Mouse (Mus musculus) embryo, embryonic 11 days (tissue): ENCODE measurements around the gene Chrm3.
A peak's percentile ranks its signal among the peaks of the same experiment; 100 is the strongest.

Experiments used
- DNase-seq: peaks from one replicate; pipeline ENCODE4 v3.0.0-alpha.2; 2015

The Chrm3 gene

DNA sequence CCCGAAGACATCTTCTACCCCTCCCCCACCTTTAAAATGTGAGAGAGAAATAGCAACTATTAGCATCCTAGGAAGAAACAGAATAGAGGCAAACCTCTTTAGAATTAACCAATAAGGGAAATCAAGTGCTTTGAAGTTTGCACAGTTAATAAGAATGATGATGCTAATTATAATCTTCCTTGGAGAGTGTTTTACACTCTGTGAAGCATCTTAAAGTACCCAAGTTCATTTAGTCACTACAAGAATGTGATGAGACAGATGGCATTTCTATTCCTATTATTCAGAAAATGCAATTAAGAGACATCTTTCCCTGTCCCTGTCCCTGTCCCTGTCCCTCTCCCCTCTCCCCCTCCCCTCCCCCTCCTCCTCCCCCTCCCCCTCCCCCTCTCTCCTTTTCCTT, 382.9 kb downstream of the Chrm3 start:
- no peak for DNase-seq

DNA sequence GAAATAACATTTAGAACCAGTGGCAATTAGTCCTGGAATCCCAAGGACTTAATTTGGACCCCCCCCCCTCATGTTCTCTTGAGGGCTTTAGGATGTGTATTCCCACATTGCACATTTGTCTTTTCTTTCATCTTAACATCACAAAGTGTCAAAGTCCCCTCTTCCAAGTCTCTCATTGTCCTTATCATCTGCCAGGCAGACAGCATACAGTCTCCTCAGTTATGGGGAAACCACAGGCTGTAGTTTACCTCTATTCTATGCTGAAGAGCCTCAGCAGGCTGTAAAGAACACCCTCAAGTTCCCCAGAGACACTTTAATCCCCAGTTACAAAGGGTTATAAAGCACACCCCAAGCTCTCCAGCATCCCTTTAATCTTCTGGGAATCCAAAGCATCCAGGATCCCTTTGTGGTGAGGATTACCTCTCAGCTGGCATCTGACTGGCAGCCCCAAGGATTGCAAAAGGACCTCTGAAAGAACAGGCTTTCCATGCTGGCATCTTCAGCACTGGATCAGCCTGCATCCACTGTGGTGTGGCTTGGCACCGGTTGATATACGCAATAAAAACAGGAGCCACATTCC, 386.8 kb downstream of the Chrm3 start:
- DNase-seq = no peak

DNA sequence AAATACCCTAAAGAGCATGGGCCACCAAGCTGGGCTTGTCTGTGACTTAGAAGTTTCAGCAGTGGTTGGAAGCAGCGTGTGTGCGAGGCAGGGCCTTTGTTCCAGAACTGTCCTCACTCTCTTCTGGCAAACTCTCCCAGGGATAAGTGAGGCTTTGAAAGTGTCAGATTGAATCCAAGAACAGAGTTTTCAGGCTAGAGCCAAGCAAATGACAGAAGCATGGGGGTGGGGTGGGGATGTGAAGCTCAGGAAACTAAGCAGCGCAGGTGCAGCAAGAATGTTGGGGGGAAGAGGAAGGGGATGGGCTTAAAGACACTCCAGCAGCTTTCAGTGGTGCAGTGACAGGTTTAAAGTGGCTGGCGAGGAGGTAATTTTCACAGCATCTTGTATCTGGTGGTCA, 388.8 kb downstream of the Chrm3 start:
- no peak for DNase-seq

DNA sequence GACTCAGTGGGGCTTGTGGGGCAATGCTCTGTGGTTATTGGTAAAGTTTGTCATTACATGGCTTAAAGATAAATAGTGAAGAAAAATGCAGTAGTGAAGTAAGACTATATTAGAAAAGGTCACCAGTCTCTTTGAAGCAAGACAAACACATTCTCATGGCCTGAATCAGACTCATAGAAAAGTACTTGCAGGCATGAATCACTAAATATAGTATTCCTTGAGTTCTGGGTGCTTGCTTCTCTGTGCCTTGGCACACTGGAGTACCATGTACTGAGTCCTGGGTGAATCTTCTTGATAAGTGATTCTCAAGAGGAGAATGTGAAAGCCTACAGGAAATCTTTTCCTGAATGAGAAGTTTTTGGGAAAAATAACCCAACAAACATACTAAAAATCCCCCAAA, 408.0 kb downstream of the Chrm3 start:
- DNase-seq = no peak

DNA sequence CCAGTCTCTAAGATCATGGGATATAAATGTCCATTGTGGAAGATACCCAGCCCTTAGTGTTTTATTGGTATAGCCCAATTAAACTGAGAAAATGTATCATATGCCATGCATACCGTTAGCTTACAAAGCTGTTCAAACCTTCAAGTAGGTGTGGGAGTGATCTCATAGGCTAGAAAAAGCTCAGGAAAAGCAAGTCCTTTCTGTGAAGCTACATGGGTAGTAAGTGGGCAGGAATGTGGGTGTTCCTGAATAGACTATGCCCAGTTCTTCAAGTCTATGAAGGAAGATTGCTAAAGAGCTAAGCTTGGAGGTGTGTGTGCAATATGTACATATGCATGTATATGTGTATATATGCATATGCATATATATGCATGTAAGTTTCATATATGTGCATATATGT, 409.3 kb downstream of the Chrm3 start:
- DNase-seq = no peak

DNA sequence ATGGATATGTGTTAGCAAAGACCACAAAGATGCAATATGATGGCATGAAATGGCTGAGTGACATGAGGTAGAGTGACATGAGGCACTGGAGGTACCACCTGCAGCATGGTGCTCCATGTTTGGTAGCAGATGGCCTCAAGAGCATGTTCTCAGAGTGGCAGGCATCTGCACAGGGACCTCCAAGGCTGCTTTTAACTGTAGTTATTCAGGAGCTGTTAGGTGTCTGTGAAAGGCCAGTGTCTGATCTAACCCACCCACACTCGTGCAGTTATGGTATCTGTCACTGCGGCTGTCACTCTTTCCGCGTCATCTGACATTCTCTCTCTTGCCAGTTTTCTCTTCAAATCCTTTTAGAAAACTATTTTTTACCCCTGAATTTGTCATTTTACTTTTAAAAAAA, 411.6 kb downstream of the Chrm3 start:
- DNase-seq = no peak

DNA sequence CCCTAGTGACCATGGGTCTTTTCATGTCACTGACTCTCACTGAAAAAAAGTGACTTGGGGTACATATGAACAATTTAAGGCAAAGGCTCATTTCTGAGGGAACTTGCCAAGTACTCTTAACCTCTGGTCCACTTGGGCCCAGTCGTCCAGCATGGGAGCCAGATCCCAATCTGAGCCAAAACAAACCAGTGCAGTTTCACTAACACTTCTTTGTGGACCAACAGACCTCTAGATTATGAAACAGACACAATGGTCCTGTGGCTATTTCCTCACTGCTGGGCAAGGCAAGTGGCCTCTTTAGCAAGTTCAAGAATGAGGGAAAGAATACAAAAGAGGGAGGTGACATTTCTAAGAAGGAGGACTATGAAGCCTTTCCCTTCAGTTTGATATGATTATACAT, 420.5 kb downstream of the Chrm3 start:
- DNase-seq = no peak

DNA sequence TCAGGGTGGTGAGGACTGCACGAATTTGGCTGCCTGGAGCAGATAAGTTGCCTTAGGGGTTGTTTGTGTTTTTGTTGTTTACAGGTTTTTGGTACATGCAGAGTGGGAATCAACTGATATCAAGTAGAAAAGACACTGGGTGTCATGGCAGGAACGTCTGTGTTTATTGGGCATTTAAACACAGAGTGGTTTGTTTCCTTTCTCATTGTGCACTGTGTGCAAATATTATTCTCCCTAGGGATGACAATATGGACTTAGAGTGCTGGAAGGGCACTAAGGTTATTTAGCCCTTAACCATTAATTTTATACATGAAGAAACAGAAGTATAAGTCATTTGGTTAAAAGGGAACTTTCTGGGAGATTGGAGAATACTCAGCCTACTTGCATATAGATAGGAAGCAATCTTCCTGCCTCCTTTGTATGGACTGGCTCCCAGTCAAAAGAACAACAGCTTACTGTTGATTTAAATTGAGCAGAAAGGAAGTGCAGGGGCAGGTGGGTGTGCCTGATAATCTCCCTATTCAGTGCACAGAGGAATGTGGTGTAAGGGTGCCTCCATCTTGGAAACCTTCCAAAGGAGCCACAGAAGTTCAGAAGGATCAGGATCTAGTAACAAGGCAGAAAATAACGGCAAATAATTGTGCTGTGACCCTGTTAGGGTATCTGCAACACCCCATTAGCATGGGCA, 421.7 kb downstream of the Chrm3 start:
- DNase-seq = no peak

DNA sequence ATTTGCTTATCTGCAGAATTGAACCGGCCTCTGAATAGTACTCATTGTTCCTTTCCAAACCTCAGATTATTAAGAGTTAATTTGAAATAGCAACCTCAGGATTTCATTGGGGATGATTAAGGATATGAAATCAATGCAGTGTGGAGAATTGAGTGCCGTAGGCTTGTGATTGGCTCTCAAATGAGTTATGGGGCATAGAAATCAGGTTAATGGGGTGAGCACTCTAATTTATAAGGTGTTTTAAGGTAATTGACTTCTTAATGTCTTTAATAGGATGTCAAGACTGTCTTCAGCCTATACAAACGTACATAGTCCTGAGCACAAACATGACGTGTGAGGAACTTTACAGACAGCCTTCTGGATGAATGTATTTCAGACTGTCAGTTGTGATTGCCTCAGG, 427.9 kb downstream of the Chrm3 start:
- no peak for DNase-seq

DNA sequence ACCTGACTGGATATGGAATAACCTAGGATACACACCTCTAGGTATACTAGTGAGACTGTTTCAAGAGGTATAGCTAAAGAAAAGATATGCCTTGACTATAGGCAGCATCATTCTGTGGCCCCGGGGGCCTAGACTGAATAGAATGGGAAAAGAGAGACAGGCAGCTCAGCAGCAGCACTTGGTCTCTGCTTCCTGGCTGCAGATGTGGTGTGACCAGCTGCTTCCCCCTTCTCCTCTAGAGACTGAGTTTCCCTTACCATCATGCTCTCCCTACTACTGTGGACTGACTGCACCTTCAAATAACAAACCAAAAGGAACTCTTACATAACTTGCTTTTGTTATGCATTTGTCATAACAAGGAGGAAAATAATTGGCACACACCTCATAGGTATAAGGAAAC, 430.0 kb downstream of the Chrm3 start:
- no peak for DNase-seq

DNA sequence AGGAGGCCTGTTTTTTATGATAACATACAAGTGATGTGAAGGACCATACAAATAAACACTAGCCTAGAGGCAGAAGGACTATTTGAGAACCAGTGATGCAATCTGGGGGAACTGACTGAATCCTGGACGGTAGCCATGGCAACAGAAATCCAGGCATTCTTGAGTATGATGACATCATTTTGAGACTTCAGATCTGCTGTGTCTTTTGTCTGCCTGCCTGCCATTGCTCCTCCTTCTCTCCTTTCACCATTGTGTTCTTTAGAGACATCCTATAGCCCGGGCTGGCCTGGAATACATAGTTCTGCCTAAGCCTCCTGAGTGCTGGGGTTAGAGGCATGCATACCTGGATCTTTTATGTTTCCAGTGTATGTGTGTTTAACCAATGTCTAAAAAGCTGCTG, 430.7 kb downstream of the Chrm3 start:
- peak; percentile 54 for DNase-seq

DNA sequence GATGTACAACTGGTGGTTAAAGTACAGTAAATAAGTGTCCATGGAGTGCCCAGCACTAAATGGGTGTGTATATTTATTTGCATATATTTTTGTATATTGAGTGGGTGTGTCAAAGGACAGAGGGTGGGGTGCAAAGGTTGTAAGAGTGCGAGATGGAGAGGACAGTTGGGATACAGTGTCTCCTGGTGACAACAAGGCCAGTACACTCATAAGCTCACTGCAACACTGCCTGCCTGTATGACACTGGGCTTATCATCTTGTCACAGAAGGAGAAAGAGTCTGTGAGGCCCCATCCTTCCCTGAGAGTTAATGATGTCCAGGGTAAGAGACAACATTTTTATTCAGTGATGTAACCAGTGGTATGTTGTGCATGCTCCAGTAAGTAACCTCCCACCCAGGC, 439.5 kb downstream of the Chrm3 start:
- DNase-seq = no peak

DNA sequence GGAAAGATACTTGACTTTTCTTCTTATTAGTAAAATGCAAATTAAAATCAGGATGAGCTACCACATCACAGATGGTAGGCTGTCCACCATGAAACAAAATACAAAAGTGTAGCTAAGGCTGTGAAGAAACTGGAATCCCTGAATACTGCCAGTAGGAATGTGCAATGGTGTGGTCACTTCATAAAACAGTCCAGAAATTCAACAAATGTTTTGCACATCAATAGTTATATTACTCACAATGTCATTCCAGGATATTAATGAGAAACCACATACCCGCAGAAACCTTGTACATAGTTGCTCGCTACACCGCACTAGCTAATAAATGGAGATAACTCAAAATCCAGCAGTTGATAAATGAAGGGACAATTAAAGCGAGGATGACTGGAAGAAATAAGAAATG, 447.9 kb downstream of the Chrm3 start:
- no peak for DNase-seq

DNA sequence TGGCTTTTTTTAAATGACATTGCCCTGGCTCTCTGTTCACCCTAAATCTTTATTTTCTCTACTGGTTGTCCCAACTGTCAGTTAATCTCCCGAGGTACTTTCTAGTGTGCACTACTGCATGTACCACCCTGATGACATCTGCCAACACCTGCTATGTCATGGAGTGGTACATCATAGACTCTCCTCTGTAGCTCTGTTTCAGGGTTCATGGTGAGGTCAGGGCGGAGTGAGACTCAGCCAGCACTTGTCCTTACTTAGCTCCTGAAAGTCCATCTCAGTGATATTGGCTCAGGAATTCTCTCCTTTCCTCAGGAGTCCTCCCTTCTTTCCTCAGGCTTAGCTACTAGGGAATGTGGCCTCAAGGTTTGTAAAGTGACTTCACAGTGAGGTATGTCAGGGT, 451.9 kb downstream of the Chrm3 start:
- no peak for DNase-seq

DNA sequence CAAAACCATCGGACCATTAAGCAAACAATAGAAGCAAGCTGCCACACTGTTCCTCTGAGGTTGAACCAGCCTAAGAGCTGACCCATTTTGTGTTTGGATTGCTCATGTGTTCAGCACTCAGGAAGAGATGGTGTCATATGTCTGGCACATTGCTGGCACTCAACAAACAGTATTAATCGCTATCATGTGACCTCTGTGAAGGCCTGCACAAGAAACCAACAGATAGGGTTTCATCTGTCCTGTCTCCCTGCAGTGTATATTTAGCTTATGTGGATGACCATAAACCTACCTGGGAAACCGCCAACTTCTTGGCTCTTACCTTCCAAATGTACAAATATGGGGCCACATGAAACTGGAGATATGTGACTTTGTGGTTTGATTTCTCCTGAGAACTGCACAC, 453.4 kb downstream of the Chrm3 start:
- DNase-seq = no peak

DNA sequence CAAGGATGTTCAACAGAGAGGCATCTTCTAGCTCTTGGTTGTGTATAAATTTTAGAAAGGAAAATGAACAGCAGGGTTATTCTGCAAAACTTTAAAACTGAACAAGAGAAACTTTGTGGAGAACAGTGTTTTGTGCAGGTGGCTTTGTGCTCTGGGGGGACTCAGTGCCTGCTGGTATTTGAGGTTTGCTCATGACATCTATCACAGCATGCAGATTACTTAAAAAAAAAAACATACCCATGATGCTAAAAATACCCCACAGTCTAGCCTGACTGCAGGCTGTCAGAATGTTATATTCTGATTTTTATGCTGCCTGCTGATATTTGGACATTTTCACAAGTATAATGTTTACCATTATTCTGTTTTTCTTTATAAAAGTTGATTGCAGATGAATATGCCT, 456.2 kb downstream of the Chrm3 start:
- DNase-seq = no peak

DNA sequence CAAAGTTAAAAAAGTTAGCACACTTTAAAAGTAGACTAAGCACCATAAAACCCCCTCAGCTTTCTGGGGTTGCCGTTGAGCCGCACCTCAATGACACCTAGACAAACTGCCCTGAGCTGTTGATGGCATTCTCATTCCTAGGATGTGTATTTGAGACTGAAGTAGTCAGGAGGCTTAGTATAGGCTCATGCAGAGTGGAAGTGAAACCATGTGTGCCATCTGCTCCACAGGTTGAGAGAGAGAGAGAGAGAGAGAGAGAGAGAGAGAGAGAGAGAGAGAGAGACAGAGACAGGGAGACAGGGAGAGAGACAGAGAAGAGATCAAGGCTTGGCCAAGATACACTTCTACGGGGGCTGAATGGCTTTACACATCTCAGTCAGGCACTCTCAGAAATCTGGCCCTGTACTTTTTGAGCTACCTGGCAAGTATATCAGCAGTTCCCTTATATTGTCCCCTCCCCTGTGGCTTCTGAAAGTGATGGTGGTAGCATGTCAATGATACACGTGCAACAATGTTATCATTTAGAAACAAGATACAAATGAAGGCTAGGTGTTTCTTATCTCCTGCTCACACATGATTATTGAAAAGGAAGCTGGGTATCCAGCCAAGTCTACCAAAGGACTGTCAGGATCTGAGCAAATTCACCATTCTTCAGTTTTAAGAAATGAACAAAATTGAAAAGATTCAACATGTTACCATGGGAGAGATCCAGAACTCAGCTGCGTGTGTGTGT, 459.8 kb downstream of the Chrm3 start:
- no peak for DNase-seq

DNA sequence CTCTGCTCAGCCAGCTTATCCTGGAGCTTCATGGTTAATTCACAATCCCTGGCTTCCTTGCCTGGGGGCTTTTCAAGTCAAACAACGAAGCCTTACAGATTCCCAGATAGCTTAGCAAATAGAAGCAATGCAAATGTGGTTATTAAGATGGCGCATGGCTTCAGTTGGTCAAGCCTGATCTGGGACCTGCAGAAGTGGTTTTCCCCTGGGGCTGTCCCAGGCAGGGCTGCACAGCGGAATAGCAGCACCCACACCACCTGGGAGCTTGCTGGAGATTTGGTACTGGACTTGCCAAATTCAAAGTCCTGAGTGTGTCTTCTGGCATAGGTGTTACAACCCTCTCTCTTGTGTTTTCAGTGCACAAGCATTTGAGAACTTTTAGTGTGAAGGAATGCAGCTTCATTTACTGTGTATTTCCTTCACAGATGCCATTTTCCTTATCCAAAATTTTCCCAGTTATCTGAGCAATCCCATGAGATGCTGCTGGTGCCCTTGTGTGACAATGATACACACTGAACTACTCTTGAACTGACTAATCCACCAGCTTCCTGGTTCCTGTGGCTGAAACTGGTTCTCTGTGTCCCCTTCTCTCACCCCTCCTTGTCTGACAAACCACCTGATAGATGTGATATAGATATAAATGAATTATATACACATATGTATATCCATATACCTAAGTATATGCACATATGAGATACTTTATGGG, 461.8 kb downstream of the Chrm3 start:
- no peak for DNase-seq

DNA sequence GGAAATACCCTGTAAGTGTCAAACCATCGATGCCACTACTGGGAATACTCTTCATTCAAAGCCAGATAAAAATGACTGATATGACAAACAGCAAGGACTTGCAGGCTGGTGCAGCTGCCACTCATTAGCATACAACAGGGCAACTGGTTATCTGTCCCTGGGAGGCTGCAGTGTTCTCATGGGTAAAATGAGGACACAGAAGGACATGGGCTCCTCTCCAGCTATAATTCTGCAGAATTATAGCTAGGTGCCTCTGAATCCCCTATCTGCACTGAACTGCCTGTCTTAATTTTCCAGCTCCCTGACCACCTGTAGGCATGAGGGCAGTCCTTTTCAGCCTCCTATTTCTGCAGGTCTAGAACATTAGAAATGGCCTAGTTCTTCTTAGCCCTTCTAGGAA, 463.4 kb downstream of the Chrm3 start:
- DNase-seq = no peak

DNA sequence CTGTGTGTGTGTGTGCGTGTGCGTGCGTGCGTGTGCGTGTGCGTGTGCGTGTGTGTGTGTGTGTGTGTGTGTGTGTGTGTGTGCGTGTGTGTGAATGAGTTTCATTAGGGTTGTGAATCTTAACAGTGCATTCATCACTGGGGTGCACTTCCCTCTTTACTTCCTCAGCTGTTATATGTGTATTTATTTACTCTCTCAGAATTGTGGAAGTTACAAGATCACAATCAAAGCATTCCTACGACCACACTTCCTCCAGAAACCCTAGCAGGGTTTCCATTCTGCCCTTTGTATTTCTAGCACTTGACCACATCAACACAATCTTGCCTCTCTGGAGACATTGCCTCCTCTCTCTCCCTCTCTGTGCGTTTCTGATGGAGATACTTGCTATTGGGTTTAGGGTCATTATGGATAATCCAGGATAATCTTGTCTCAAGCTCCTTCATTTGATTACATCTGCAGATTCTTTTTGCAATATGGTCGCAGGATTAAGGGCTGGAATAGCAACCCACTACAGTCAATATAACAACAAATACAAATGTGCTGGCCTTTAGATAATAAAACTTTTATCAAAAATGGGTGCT, 465.5 kb downstream of the Chrm3 start:
- no peak for DNase-seq

DNA sequence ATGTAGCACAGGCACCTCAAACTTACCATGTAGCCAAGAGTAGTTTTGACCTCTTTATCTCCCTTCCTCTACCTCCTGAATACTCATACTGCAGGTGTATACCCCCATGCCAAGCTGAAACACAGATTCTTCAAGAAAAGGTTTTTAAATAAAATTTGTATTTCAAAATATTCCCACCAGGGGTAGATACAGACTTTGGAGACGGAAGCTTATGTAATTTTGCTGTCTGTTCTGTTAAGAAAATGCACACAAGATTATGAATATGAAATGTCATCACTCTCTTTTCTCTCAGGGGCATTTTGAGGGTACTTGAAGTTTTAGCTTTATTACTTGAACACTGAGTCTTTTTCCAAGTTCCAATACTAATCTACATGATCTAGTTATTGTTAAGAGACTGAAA, 469.6 kb downstream of the Chrm3 start:
- DNase-seq = no peak

DNA sequence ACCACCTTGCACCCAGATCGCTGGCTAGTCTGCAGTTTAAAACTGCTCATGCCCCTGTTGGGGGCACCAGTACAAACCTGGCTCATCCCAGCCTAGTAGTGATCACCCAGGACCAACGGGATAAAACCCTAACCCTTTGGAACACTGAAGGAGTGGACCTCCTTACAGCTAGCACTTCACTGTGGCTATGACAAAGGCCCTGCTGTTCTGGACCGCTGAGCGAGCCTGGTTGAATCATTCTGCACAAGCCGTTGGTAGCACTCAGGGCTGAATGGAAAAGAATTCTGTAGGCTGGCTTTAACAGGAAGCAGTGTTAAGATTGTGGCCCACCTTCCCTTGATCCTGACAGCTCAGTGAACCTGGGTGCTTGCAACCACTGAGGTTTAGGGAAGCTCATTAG, 470.2 kb downstream of the Chrm3 start:
- DNase-seq = no peak

DNA sequence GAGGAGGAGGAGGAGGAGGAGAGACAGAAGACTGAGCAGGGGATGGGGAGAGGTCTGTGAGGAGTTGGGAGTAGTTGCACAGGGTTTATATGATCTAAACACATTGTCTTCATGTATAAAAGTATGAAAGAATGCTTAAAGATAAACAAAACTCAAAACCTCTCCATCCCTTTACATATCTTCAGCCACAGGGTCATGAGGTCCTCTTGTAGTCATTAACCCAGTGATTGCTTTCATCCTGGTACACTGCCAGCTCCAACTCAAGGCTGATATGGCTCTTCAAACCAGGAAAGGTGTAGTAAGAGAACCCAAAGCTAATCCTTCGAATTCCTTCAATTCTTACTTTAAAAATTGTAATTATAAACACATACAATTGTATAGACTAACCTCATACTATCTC, 470.7 kb downstream of the Chrm3 start:
- no peak for DNase-seq

DNA sequence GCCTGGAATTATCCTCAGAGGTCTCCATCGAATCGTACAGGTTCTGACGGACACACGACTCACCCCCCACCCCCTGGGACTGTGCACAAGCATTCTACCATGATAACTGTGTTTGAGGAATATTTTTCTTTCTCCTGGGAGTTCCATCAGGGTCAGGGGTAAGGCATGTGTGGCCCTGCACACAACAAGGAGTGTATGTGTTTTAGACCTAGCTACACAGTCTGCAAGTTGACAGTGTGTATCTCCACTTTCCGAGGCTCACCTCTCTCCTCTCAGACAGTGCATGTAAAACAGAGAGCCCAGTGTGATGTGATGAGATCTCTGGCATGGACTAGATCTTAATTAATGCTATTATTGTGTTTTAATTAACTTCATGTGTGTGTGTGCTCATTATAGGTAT, 472.4 kb downstream of the Chrm3 start:
- no peak for DNase-seq
